Mouse (Mus musculus): ENCODE measurements at regions not wholly inside any gene's neighbourhood (a gene's known extent, or its start where the extent isn't known, plus 50 kb on each side); places are given as distances from the start of the nearest gene placed in this dataset.

- no peak for TF ChIP-seq CTCF (conservative IDR thresholded peaks at IDR 0.05 in 1 of 2, IDR thresholded peaks at IDR 0.05 in 1 of 2; ENCODE audit: low read depth in 2 of 2, low read length in 2 of 2)
- no peak for TF ChIP-seq JUND (conservative IDR thresholded peaks at IDR 0.05; ENCODE audit: low read depth, low read length)
- no peak for TF ChIP-seq NELFE (IDR thresholded peaks at IDR 0.05; ENCODE audit: low read depth, low read length)
- TF ChIP-seq EP300 (IDR thresholded peaks at IDR 0.05; ENCODE audit: low read length) = no peak
- no peak for TF ChIP-seq USF1 (IDR thresholded peaks at IDR 0.05; ENCODE audit: low read depth, low read length)
- no peak for TF ChIP-seq MAFK (IDR thresholded peaks at IDR 0.05; ENCODE audit: insufficient replicate concordance, low read length)
- TF ChIP-seq SIN3A (IDR thresholded peaks at IDR 0.05; ENCODE audit: low read length) = no peak
- TF ChIP-seq CHD2 (IDR thresholded peaks at IDR 0.05; ENCODE audit: low read length) = no peak
- TF ChIP-seq RAD21 (IDR thresholded peaks at IDR 0.05; ENCODE audit: low read depth, low read length) = no peak
- TF ChIP-seq POLR2A (IDR thresholded peaks at IDR 0.05; ENCODE audit: low read depth, low read length) = no peak
Measured at GRCm38 (mm10) chr13:71690069-71690817, 273.3 kb downstream of the Irx1 start.

Data from CH12.LX (cell line).